Mouse (Mus musculus): ENCODE results near the gene Col6a5.

DNA sequence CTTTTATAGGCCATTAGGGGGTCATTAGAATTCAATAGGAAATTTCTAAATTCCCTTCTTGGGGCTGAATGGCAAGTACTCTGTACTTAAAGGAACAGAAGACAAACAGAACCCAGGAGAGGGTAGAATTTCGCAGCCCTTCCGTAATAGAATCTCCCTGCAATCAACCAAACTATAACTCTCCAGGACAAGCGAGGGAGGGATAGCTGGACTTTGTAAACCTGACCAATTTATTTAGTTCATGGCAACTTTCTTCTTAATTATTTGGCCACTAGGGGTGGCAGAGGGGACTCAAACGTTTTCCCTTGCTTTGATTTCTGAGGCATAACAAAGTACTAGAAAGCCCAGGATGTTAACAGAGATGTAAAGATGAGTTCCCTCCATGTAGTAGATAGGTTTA, 125.6 kb downstream of the Col6a5 start:
- TF ChIP-seq CTCF (IDR thresholded peaks at IDR 0.05; ENCODE audit: borderline replicate concordance, insufficient read depth, low read depth, low read length) (no peak), POLR2A (IDR thresholded peaks at IDR 0.05; ENCODE audit: borderline replicate concordance, insufficient read depth, low read length) (no peak)
